Mouse (Mus musculus) testis, postnatal 14 days (tissue): ENCODE data around the gene Magix.

Experiments
- DNase-seq: peaks from one replicate; pipeline ENCODE4 v3.0.0; 2021; ENCODE audit warnings: low spot score

Gene Magix

GRCm38 (mm10) chrX:7673578-7674281 is 7.3 kb downstream of the Magix start:
- DNase-seq = no peak

- no peak for DNase-seq
Observed at GRCm38 (mm10) chrX:7672739-7673138, 8.3 kb downstream of the Magix start.

GRCm38 (mm10) chrX:7670921-7671623 is 10.0 kb downstream of the Magix start, which contains the start of gene Plp2:
Plp2 (minus strand) TSS chrX:7671390.
- DNase-seq = no peak

- peak; percentile 47 for DNase-seq
Observed at GRCm38 (mm10) chrX:7670390-7670881, 10.6 kb downstream of the Magix start.

GRCm38 (mm10) chrX:7665739-7666502 is 15.1 kb downstream of the Magix start:
- DNase-seq = no peak

- DNase-seq = no peak
Observed at GRCm38 (mm10) chrX:7664791-7665190, 16.3 kb downstream of the Magix start.

GRCm38 (mm10) chrX:7662936-7663335 is 18.1 kb downstream of the Magix start:
- DNase-seq = no peak

- DNase-seq = no peak
Observed at GRCm38 (mm10) chrX:7661086-7661485, 20.0 kb downstream of the Magix start.

- no peak for DNase-seq
Observed at GRCm38 (mm10) chrX:7658785-7659589, 22.1 kb downstream of the Magix start.

GRCm38 (mm10) chrX:7658031-7658784 is 22.8 kb downstream of the Magix start:
- peak; percentile 35 for DNase-seq

- no peak for DNase-seq
Observed at GRCm38 (mm10) chrX:7657221-7657639, 23.8 kb downstream of the Magix start, which contains the start of gene Prickle3. Prickle3 (plus strand) TSS chrX:7657260.

GRCm38 (mm10) chrX:7648671-7649304 is 32.3 kb downstream of the Magix start:
- peak; percentile 87 for DNase-seq

GRCm38 (mm10) chrX:7645349-7645748 is 35.7 kb downstream of the Magix start:
- DNase-seq = peak; percentile 46

- DNase-seq = no peak
Observed at GRCm38 (mm10) chrX:7640785-7641184, 40.3 kb downstream of the Magix start.

GRCm38 (mm10) chrX:7639536-7640325 is 41.3 kb downstream of the Magix start:
- no peak for DNase-seq

GRCm38 (mm10) chrX:7638401-7639091 is 42.5 kb downstream of the Magix start, which contains the start of gene Syp:
Syp (plus strand) TSS chrX:7638471.
- DNase-seq = peak; percentile 82

- no peak for DNase-seq
Observed at GRCm38 (mm10) chrX:7635101-7635500, 46.0 kb downstream of the Magix start.

- no peak for DNase-seq
Observed at GRCm38 (mm10) chrX:7632560-7632959, 48.5 kb downstream of the Magix start.
